Mouse (Mus musculus): Measurements from ENCODE around the gene Prpf40b. TPM values are rescaled to one million over a fixed set of nuclear protein-coding genes. Genes with fewer than 3 reads are reported as not detected.

Prpf40b gene
- polyA plus RNA-seq, 1 experiment = 59.7 TPM

GRCm38 (mm10) chr15:99332111-99332510 is 37.2 kb downstream of the Prpf40b start:
- TF ChIP-seq MYOD1 (IDR thresholded peaks at IDR 0.05; ENCODE audit: control insufficient read depth in 1 of 3, insufficient read length in 2 of 3, low read depth in 2 of 3) = no peak
- Histone ChIP-seq H3ac (ENCODE audit: control insufficient read depth, insufficient read length) (no peak overlapping the region), H3K36me3 (ENCODE audit: control insufficient read depth, insufficient read depth) (peaks cover 38% of the 10 kb centered on the region), H3K4me3 (no peak overlapping the region), H3K27me3 (ENCODE audit: control insufficient read depth, insufficient read depth, insufficient read length) (no peaks in the 10 kb centered on the region), H3K79me2 (ENCODE audit: control insufficient read depth, insufficient read depth) (peaks cover 28% of the 10 kb centered on the region), H3K4me2 (ENCODE audit: low read depth) (peak overlapping the region; percentile 70)

- no peak overlapping the region for H3K4me3 ChIP-seq
- no peak overlapping the region for H3ac ChIP-seq (ENCODE audit: control insufficient read depth, insufficient read length)
- TF ChIP-seq TCF3 (IDR thresholded peaks at IDR 0.05; ENCODE audit: insufficient read length, low read depth) (no peak), E2F4 (IDR thresholded peaks at IDR 0.05; ENCODE audit: insufficient read depth) (no peak), REST (IDR thresholded peaks at IDR 0.05; ENCODE audit: insufficient read depth, insufficient read length) (no peak), MYOD1 (IDR thresholded peaks at IDR 0.05; ENCODE audit: control insufficient read depth in 1 of 3, insufficient read length in 2 of 3, low read depth in 2 of 3) (peak in 2 of 3 experiments; percentile 55 to 78), TCF12 (IDR thresholded peaks at IDR 0.05; ENCODE audit: insufficient read depth, poor library complexity, severe bottlenecking) (peak; percentile 29), POLR2AphosphoS2 (IDR thresholded peaks at IDR 0.05; ENCODE audit: insufficient read length, low read depth) (peak; percentile 10), POLR2A (IDR thresholded peaks at IDR 0.05; ENCODE audit: insufficient read length, low read depth) (peak; percentile 43), USF1 (IDR thresholded peaks at IDR 0.05; ENCODE audit: low read depth) (no peak), SRF (IDR thresholded peaks at IDR 0.05; ENCODE audit: control insufficient read depth, insufficient read length, low read depth) (no peak), MAX (IDR thresholded peaks at IDR 0.05; ENCODE audit: low read depth) (no peak), MYOG (IDR thresholded peaks at IDR 0.05; ENCODE audit: control insufficient read depth in 1 of 3, insufficient read depth in 1 of 3, insufficient read length in 2 of 3, low read depth in 2 of 3) (peak in 1 of 3 experiments; percentile 63), CEBPB (IDR thresholded peaks at IDR 0.05; ENCODE audit: insufficient read depth, poor library complexity, severe bottlenecking) (no peak)
- peaks cover 30% of the 10 kb centered on the region for H3K36me3 ChIP-seq (ENCODE audit: control insufficient read depth, insufficient read depth)
- peak overlapping the region; percentile 70 for H3K4me2 ChIP-seq (ENCODE audit: low read depth)
- H3K79me2 ChIP-seq (ENCODE audit: control insufficient read depth, insufficient read depth) = peaks cover 38% of the 10 kb centered on the region
- H3K27me3 ChIP-seq (ENCODE audit: control insufficient read depth, insufficient read depth, insufficient read length) = no peaks in the 10 kb centered on the region
Observed at GRCm38 (mm10) chr15:99332921-99333675, 38.2 kb downstream of the Prpf40b start.

- no peak for TF ChIP-seq SRF (IDR thresholded peaks at IDR 0.05; ENCODE audit: control insufficient read depth, insufficient read length, low read depth)
- TF ChIP-seq E2F4 (IDR thresholded peaks at IDR 0.05; ENCODE audit: insufficient read depth) = no peak
- no peak for TF ChIP-seq TCF3 (IDR thresholded peaks at IDR 0.05; ENCODE audit: insufficient read length, low read depth)
- TF ChIP-seq MAX (IDR thresholded peaks at IDR 0.05; ENCODE audit: low read depth) = no peak
- no peak for TF ChIP-seq MYOG (IDR thresholded peaks at IDR 0.05; ENCODE audit: control insufficient read depth in 1 of 3, insufficient read depth in 1 of 3, insufficient read length in 2 of 3, low read depth in 2 of 3)
- no peak for TF ChIP-seq POLR2AphosphoS2 (IDR thresholded peaks at IDR 0.05; ENCODE audit: insufficient read length, low read depth)
- no peak for TF ChIP-seq CEBPB (IDR thresholded peaks at IDR 0.05; ENCODE audit: insufficient read depth, poor library complexity, severe bottlenecking)
- TF ChIP-seq TCF12 (IDR thresholded peaks at IDR 0.05; ENCODE audit: insufficient read depth, poor library complexity, severe bottlenecking) = no peak
- no peak for TF ChIP-seq USF1 (IDR thresholded peaks at IDR 0.05; ENCODE audit: low read depth)
- TF ChIP-seq POLR2A (IDR thresholded peaks at IDR 0.05; ENCODE audit: insufficient read length, low read depth) = no peak
- TF ChIP-seq REST (IDR thresholded peaks at IDR 0.05; ENCODE audit: insufficient read depth, insufficient read length) = no peak
- TF ChIP-seq MYOD1 (IDR thresholded peaks at IDR 0.05; ENCODE audit: control insufficient read depth in 1 of 3, insufficient read length in 2 of 3, low read depth in 2 of 3) = no peak
- Histone ChIP-seq H3K4me2 (ENCODE audit: low read depth) (peak overlapping the region; percentile 70), H3K79me2 (ENCODE audit: control insufficient read depth, insufficient read depth) (peaks cover 43% of the 10 kb centered on the region), H3K27me3 (ENCODE audit: control insufficient read depth, insufficient read depth, insufficient read length) (no peaks in the 10 kb centered on the region), H3K4me3 (no peak overlapping the region), H3K36me3 (ENCODE audit: control insufficient read depth, insufficient read depth) (peaks cover 24% of the 10 kb centered on the region), H3ac (ENCODE audit: control insufficient read depth, insufficient read length) (no peak overlapping the region)
Observed at GRCm38 (mm10) chr15:99333676-99334065, 38.8 kb downstream of the Prpf40b start.

- Histone ChIP-seq H3K4me3 (no peak overlapping the region), H3K4me2 (ENCODE audit: low read depth) (peak overlapping the region; percentile 70), H3K79me2 (ENCODE audit: control insufficient read depth, insufficient read depth) (peaks cover 51% of the 10 kb centered on the region), H3K36me3 (ENCODE audit: control insufficient read depth, insufficient read depth) (peaks cover 22% of the 10 kb centered on the region), H3K27me3 (ENCODE audit: control insufficient read depth, insufficient read depth, insufficient read length) (no peaks in the 10 kb centered on the region), H3ac (ENCODE audit: control insufficient read depth, insufficient read length) (no peak overlapping the region)
- TF ChIP-seq POLR2AphosphoS2 (IDR thresholded peaks at IDR 0.05; ENCODE audit: insufficient read length, low read depth) = no peak
- TF ChIP-seq TCF12 (IDR thresholded peaks at IDR 0.05; ENCODE audit: insufficient read depth, poor library complexity, severe bottlenecking) = peak; percentile 98
- TF ChIP-seq TCF3 (IDR thresholded peaks at IDR 0.05; ENCODE audit: insufficient read length, low read depth) = peak; percentile 82
- no peak for TF ChIP-seq CEBPB (IDR thresholded peaks at IDR 0.05; ENCODE audit: insufficient read depth, poor library complexity, severe bottlenecking)
- TF ChIP-seq POLR2A (IDR thresholded peaks at IDR 0.05; ENCODE audit: insufficient read length, low read depth) = no peak
- TF ChIP-seq MYOG (IDR thresholded peaks at IDR 0.05; ENCODE audit: control insufficient read depth in 1 of 3, insufficient read depth in 1 of 3, insufficient read length in 2 of 3, low read depth in 2 of 3) = peak; percentile 73 to 96 (median 92)
- peak; percentile 60 to 93 (median 91) for TF ChIP-seq MYOD1 (IDR thresholded peaks at IDR 0.05; ENCODE audit: control insufficient read depth in 1 of 3, insufficient read length in 2 of 3, low read depth in 2 of 3)
- peak; percentile 100 for TF ChIP-seq SRF (IDR thresholded peaks at IDR 0.05; ENCODE audit: control insufficient read depth, insufficient read length, low read depth)
Observed at GRCm38 (mm10) chr15:99334500-99334899, 39.6 kb downstream of the Prpf40b start.
